Mouse (Mus musculus): ENCODE measurements around the gene Acss1. TPM values are rescaled to one million over a fixed set of nuclear protein-coding genes. Genes with fewer than 3 reads are reported as not detected.
A peak's percentile ranks its signal among the peaks of the same experiment; 100 is the strongest.

The Acss1 gene
- polyA plus RNA-seq, 1 experiment = 31.2 TPM

DNA sequence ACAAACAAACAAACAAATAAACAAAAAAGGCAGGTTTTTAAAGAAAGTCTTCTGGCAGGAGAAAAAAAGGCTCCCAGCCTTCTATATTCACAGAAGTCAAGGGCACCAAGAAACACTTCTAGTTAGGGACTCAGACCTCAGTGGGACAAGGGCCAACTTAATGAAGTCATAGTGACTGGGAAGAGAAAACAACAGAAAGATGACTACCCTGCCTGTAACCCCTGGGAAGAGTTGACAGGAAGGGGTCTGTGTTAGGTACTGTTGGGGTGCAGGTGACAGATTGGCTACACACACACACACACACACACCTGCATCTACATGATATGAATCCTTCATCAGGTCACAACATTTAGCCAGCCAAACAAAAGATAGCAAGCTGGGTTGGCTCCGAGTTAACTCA, 25.1 kb downstream of the Acss1 start:
- Histone ChIP-seq H3K27ac (ENCODE audit: control insufficient read depth, insufficient read depth, low read depth, low read length, poor library complexity) (no peak overlapping the region), H3K4me3 (replicated peaks; ENCODE audit: control insufficient read depth, low read depth, low read length) (no peak overlapping the region), H3K4me1 (ENCODE audit: control insufficient read depth, insufficient read depth, low read length) (peaks cover 5% of the 10 kb centered on the region)
- 79% methylated on average over 1 of the region's 1 CpGs for WGBS
- TF ChIP-seq POLR2A (IDR thresholded peaks at IDR 0.05; ENCODE audit: borderline replicate concordance, control insufficient read depth, low read depth, low read length) (no peak), CTCF (IDR thresholded peaks at IDR 0.05; ENCODE audit: control insufficient read depth, insufficient read depth, low read length) (no peak)

DNA sequence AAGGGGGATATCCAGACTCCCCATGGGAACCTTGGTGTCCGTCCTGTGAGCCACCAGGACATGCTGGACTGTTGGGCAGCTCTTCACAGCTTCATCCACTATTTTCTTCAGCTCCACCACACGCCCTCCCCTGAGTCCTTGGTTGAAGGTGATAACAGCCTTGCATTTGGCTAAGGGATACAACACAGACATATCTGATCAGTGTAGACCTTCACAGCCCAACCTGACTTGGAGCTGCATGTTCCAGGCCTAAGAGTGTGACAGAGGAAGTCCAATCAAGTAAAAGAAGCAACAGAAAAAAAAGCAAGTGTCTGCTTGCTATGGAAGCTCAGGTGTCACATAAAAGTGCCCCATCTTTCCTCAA, 29.9 kb downstream of the Acss1 start:
- H3K4me3 ChIP-seq (replicated peaks; ENCODE audit: control insufficient read depth, low read depth, low read length) = no peak overlapping the region
- TF ChIP-seq POLR2A (IDR thresholded peaks at IDR 0.05; ENCODE audit: borderline replicate concordance, control insufficient read depth, low read depth, low read length) = no peak
- TF ChIP-seq CTCF (IDR thresholded peaks at IDR 0.05; ENCODE audit: control insufficient read depth, insufficient read depth, low read length) = no peak
- no peak overlapping the region for H3K27ac ChIP-seq (ENCODE audit: control insufficient read depth, insufficient read depth, low read depth, low read length, poor library complexity)
- 66% methylated on average over 2 of the region's 2 CpGs for WGBS
- H3K4me1 ChIP-seq (ENCODE audit: control insufficient read depth, insufficient read depth, low read length) = no peaks in the 10 kb centered on the region

DNA sequence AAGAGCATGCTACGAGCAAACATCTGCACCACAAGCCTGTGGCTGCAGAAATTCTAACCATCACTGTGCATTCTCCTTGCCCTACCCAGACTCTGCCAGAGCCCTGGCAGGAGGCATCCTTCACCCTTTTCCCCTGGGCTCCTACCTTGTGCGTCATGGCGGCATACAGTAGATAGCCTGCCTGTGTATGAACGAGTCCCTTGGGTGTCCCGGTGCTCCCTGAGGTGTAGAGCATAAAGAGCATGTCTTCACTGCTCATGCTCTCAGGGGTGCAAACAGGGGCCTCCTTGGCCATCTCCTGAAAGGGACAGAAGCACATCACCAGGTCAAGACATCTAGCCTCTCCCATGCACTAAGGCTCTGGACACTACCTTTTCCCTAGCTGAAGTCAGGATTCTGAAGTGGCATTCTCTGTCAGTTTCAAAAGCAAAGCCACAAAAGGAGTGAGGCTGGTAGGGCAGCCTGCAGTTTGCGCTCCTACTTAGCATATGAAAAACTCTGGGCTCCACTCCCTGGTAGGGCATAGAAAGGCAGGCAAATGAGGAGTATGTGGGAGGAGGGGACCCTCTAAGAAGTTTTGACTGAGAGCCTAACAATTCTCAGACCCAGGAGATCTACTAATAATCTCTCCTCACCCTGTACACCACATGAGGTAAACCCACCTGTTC, 30.5 kb downstream of the Acss1 start:
- 88% methylated on average over 6 of the region's 6 CpGs for WGBS
- TF ChIP-seq CTCF (IDR thresholded peaks at IDR 0.05; ENCODE audit: control insufficient read depth, insufficient read depth, low read length) (no peak), POLR2A (IDR thresholded peaks at IDR 0.05; ENCODE audit: borderline replicate concordance, control insufficient read depth, low read depth, low read length) (no peak)
- Histone ChIP-seq H3K4me1 (ENCODE audit: control insufficient read depth, insufficient read depth, low read length) (no peaks in the 10 kb centered on the region), H3K27ac (ENCODE audit: control insufficient read depth, insufficient read depth, low read depth, low read length, poor library complexity) (peak overlapping the region; percentile 4; the same call in 1 of the 2 replicates), H3K4me3 (replicated peaks; ENCODE audit: control insufficient read depth, low read depth, low read length) (no peak overlapping the region)

DNA sequence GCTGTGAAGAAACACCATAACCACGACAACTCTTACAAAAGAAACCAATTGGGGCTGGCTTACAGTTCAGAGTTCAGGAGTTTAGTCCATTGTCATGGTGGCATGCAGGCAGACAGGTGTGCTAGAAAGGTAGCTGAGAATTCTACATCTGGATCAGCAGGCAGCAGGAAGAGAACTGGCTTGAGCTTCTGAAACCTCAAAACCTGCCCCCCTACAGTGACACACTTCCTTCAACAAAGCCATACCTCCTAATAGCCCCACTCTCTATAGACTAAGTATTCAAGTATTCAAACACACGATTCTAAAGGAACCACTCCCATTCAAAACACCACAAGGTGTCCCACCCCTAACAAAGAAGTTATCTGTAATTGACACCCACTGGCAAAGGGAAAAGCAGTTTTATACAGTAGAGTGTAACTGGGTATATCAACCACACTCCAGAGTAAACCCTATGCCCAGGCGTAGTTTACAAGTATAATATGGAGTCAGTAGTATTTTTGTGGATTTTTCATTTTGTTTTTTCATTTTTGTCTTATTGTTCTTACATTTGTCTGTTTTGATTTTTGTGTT, 32.3 kb downstream of the Acss1 start:
- TF ChIP-seq CTCF (IDR thresholded peaks at IDR 0.05; ENCODE audit: control insufficient read depth, insufficient read depth, low read length) (no peak), POLR2A (IDR thresholded peaks at IDR 0.05; ENCODE audit: borderline replicate concordance, control insufficient read depth, low read depth, low read length) (no peak)
- Histone ChIP-seq H3K27ac (ENCODE audit: control insufficient read depth, insufficient read depth, low read depth, low read length, poor library complexity) (no peak overlapping the region), H3K4me1 (ENCODE audit: control insufficient read depth, insufficient read depth, low read length) (no peaks in the 10 kb centered on the region), H3K4me3 (replicated peaks; ENCODE audit: control insufficient read depth, low read depth, low read length) (no peak overlapping the region)
- 63% methylated on average over 3 of the region's 3 CpGs for WGBS

DNA sequence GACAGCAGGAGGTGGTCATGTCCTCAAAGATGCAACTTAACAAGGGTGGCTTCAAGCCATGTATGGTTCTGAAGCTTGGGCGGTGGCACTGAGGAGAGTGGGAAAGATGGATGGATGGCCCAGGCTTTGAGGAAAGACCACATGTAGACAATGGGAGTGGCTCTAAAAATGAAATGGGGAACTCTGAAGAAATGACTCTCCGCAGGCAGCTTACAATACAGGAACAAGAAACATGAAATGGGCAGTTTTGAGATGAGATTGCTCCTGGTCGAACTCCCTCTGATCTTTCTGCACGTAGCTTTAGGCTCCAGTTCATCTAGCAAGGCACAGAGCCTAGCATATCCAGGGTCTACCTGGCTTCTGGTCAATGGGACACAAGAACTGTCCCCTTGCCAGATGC, 39.0 kb downstream of the Acss1 start:
- 54% methylated on average over 4 of the region's 4 CpGs for WGBS
- no peak overlapping the region for H3K27ac ChIP-seq (ENCODE audit: control insufficient read depth, insufficient read depth, low read depth, low read length, poor library complexity)
- H3K4me3 ChIP-seq (replicated peaks; ENCODE audit: control insufficient read depth, low read depth, low read length) = no peak overlapping the region
- TF ChIP-seq POLR2A (IDR thresholded peaks at IDR 0.05; ENCODE audit: borderline replicate concordance, control insufficient read depth, low read depth, low read length) (no peak), CTCF (IDR thresholded peaks at IDR 0.05; ENCODE audit: control insufficient read depth, insufficient read depth, low read length) (no peak)
- peaks cover 4% of the 10 kb centered on the region for H3K4me1 ChIP-seq (ENCODE audit: control insufficient read depth, insufficient read depth, low read length)

DNA sequence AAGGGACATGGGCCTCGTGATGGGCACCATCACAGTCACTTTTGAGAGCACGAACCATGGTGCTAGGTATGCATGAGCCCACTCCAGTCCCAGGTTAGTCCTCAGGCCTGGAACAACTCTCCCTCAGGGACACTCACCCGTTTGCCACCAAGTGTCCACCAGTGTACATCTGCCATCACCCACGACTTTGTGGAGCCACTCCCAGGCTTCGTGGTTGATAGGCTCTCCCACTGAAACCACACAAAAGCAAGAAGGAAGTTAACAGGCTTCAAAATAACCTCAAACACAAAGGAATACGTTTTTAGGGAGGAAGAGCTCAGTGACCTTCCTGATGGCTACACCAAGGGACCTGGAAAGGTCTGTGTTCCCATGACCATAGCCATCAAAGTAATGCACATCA, 41.2 kb downstream of the Acss1 start:
- WGBS = 28% methylated on average over 6 of the region's 6 CpGs
- Histone ChIP-seq H3K4me3 (replicated peaks; ENCODE audit: control insufficient read depth, low read depth, low read length) (no peak overlapping the region), H3K4me1 (ENCODE audit: control insufficient read depth, insufficient read depth, low read length) (peaks cover 4% of the 10 kb centered on the region), H3K27ac (ENCODE audit: control insufficient read depth, insufficient read depth, low read depth, low read length, poor library complexity) (no peak overlapping the region)
- TF ChIP-seq CTCF (IDR thresholded peaks at IDR 0.05; ENCODE audit: control insufficient read depth, insufficient read depth, low read length) = no peak

DNA sequence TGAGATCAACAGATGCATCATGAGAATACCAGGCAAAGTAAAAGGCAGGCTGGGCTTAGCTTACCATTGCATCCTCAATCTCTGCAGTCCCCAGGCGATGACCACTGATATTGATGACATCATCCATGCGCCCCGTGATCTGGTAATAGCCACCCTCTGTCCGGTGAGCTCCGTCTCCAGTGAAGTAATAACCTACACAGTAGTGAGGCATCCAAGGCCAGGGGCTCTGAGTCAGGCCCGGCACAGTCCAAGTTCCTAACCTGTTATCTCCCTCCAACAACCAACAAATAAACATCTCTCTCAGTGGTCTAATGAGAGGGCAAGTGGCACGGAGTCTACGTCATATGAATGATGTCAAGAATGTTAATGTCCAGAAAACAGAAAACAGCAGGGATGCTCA, 43.4 kb downstream of the Acss1 start:
- TF ChIP-seq POLR2A (IDR thresholded peaks at IDR 0.05; ENCODE audit: borderline replicate concordance, control insufficient read depth, low read depth, low read length) (no peak), CTCF (IDR thresholded peaks at IDR 0.05; ENCODE audit: control insufficient read depth, insufficient read depth, low read length) (no peak)
- no peak overlapping the region for H3K4me3 ChIP-seq (replicated peaks; ENCODE audit: control insufficient read depth, low read depth, low read length)
- H3K27ac ChIP-seq (ENCODE audit: control insufficient read depth, insufficient read depth, low read depth, low read length, poor library complexity) = no peak overlapping the region
- peaks cover 4% of the 10 kb centered on the region for H3K4me1 ChIP-seq (ENCODE audit: control insufficient read depth, insufficient read depth, low read length)
- WGBS = 86% methylated on average over 8 of the region's 8 CpGs

DNA sequence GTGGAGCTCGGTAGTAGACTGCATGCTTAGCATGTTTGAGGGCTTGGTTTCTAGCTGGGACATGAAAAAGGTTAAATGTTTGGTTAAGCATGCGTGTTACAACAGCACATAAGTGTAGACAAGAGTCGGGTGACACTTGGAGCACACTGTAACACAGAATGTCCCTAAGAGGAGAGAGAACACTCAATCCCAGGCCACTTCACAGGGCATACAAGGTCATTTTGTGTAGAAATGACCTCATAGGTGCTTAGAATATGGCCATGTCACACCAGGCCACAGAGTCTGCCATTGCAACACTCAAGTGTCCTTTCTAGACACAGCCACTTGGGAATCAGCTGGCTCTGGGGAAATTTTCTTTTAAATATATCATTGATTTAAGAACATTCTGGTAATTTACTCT, 44.3 kb downstream of the Acss1 start:
- H3K27ac ChIP-seq (ENCODE audit: control insufficient read depth, insufficient read depth, low read depth, low read length, poor library complexity) = no peak overlapping the region
- 82% methylated on average over 3 of the region's 3 CpGs for WGBS
- no peak overlapping the region for H3K4me3 ChIP-seq (replicated peaks; ENCODE audit: control insufficient read depth, low read depth, low read length)
- no peak for TF ChIP-seq CTCF (IDR thresholded peaks at IDR 0.05; ENCODE audit: control insufficient read depth, insufficient read depth, low read length)
- TF ChIP-seq POLR2A (IDR thresholded peaks at IDR 0.05; ENCODE audit: borderline replicate concordance, control insufficient read depth, low read depth, low read length) = no peak
- H3K4me1 ChIP-seq (ENCODE audit: control insufficient read depth, insufficient read depth, low read length) = peaks cover 4% of the 10 kb centered on the region

DNA sequence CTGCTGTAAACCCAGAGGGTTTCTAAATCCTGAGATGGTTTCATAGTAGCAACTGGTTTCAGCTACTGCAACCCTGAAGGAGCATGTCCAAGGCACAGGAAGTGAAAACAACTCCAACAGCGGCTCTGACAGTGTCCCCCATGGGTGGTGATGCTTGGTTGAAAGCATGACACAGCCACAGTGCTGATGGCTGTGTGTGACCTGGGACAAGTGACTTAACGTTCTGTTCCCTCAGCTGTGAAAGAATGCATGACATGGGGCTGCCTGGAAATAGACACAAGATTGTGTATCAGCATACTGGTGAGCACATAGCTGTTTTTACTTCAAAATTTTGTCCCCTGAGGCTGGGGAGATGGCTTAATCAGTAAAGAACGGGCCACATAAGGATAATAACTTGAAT, 46.6 kb downstream of the Acss1 start:
- no peak for TF ChIP-seq POLR2A (IDR thresholded peaks at IDR 0.05; ENCODE audit: borderline replicate concordance, control insufficient read depth, low read depth, low read length)
- no peak for TF ChIP-seq CTCF (IDR thresholded peaks at IDR 0.05; ENCODE audit: control insufficient read depth, insufficient read depth, low read length)
- 78% methylated on average over 3 of the region's 3 CpGs for WGBS
- Histone ChIP-seq H3K27ac (ENCODE audit: control insufficient read depth, insufficient read depth, low read depth, low read length, poor library complexity) (0 out of 2 replicates have a peak overlapping the region, but pooled peaks have one; percentile 17), H3K4me1 (ENCODE audit: control insufficient read depth, insufficient read depth, low read length) (no peaks in the 10 kb centered on the region), H3K4me3 (replicated peaks; ENCODE audit: control insufficient read depth, low read depth, low read length) (no peak overlapping the region)
